Mouse (Mus musculus) heart, embryonic 15.5 days (tissue): ENCODE results near the gene Calhm6. TPM values are rescaled to one million over a fixed set of nuclear protein-coding genes. Genes with fewer than 3 reads are reported as not detected.
A peak's percentile ranks its signal among the peaks of the same experiment; 100 is the strongest.

Experiments used
- ATAC-seq: fragments of 200-750 bp; cut with Nextera tagmentation; replicated peaks from 2 replicates; pipeline ENCODE4 v1.8.0; 2017; ENCODE audit warnings: low read depth, moderate TSS enrichment; ENCODE audit not compliant: insufficient number of reproducible peaks, insufficient read depth, low FRiP score
- H3K27ac ChIP-seq: fragments of 300-500 bp; sonication (generic); 2 replicates; pipeline ENCODE4 v1.5.1; 2015; ENCODE audit warnings: mild to moderate bottlenecking, inconsistent platforms
- H3K27me3 ChIP-seq: fragments of 300-500 bp; sonication (generic); 2 replicates; pipeline ENCODE4 v1.6.1; 2015; ENCODE audit warnings: inconsistent platforms
- H3K36me3 ChIP-seq: fragments of 300-500 bp; sonication (generic); 2 replicates; pipeline ENCODE4 v1.6.1; 2015; ENCODE audit warnings: mild to moderate bottlenecking, inconsistent platforms
- H3K4me1 ChIP-seq: fragments of 300-500 bp; sonication (generic); replicated peaks from 2 replicates; pipeline ENCODE4 v1.6.1; 2015; ENCODE audit warnings: inconsistent platforms
- H3K4me2 ChIP-seq: fragments of 300-500 bp; sonication (generic); 2 replicates; pipeline ENCODE4 v1.6.1; 2015; ENCODE audit warnings: inconsistent platforms, mild to moderate bottlenecking, moderate library complexity
- H3K4me3 ChIP-seq: fragments of 300-500 bp; sonication (generic); 2 replicates; pipeline ENCODE4 v1.5.1; 2015; ENCODE audit warnings: mild to moderate bottlenecking, inconsistent platforms
- H3K9ac ChIP-seq: fragments of 300-500 bp; sonication (generic); 2 replicates; pipeline ENCODE4 v1.6.1; 2015; ENCODE audit warnings: mild to moderate bottlenecking, inconsistent platforms
- H3K9me3 ChIP-seq: fragments of 300-500 bp; sonication (generic); replicated peaks from 2 replicates; pipeline ENCODE4 v1.6.1; 2016; ENCODE audit warnings: inconsistent platforms
- WGBS: fragments of 180-500 bp; shearing (Covaris S2); methylation state at CpG from one replicate; pipeline ENCODE4 v1.1.7; 2015; ENCODE audit warnings: mixed read lengths; 5-methylcytosine and 5-hydroxymethylcytosine counted together
- polyA plus RNA-seq: library from polyadenylated mRNA; unstranded; fragments of >200 nt; fragmentation: Nextera tagmentation; extraction: Ambion mirVana; gene quantifications from 2 replicates; pipeline ENCODE4 v1.2.1, GENCODE M21; 2015

Gene Calhm6
- polyA plus RNA-seq, result 0.78 and 0.89 TPM in 2 replicates

DNA sequence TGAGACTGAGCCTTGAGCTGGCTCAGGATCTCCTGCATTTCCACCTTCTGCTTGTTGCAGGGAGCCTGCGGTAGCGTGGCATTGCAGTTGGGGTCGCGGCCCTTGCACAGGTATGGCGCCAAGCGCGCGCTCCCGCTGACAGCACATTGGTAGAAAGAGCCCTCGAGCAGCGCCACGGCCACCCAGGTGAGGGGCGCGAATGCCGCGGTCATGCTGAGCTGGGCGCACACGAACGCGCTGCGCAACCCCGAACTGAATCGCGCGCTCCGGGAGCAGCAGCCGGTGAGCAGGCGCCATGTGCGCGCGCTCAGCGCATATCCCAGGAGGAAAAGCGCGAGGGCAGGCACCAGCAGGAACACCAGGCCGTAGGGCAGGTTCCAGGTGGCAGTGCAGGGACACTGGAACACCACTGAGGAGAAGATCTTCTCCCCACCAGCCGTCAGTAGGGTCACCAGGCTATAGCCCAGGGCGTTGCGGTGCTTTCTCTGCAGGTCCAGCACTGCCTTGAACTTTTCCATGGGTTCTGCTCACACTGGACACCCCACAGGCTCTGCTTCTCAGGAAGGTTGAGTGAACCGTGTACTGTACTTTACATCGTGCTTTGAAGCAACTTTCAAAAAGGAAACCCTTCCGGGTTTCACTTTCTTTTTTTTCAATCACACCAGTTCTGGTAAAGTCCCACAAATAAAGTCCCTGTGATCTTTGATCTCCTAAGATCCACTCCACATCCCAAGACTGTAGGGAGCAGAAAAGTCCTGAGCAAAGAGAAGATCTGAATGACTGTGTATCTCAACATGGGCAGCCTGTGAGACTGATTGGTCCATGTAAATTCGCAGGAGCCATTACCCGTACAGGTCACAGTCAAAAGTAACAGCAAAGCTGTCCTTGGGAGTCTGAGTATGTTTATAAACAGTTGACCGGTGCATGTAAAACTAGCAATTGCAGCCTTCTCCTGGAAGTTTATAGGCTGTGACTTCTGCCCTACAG is at the start of gene Calhm6:
Gene Calhm6 (minus strand): TSS at position 593 of the 987 bp plus-strand sequence.
- Histone ChIP-seq H3K36me3 (no peaks in the 10 kb centered on the region), H3K27me3 (no peaks in the 10 kb centered on the region), H3K4me1 (peaks cover 3% of the 10 kb centered on the region; the same call in 1 of the 2 replicates), H3K9ac (peak within 1 kb of the TSS; percentile 47), H3K4me3 (peak within 1 kb of the TSS; percentile 61), H3K4me2 (peak within 1 kb of the TSS; percentile 91), H3K27ac (no peak within 1 kb of the TSS), H3K9me3 (no peaks in the 10 kb centered on the region)
- WGBS, result 15% methylated on average over 44 of the region's 44 CpGs
- ATAC-seq, result no peak; the same call in 1 of the 2 replicates

DNA sequence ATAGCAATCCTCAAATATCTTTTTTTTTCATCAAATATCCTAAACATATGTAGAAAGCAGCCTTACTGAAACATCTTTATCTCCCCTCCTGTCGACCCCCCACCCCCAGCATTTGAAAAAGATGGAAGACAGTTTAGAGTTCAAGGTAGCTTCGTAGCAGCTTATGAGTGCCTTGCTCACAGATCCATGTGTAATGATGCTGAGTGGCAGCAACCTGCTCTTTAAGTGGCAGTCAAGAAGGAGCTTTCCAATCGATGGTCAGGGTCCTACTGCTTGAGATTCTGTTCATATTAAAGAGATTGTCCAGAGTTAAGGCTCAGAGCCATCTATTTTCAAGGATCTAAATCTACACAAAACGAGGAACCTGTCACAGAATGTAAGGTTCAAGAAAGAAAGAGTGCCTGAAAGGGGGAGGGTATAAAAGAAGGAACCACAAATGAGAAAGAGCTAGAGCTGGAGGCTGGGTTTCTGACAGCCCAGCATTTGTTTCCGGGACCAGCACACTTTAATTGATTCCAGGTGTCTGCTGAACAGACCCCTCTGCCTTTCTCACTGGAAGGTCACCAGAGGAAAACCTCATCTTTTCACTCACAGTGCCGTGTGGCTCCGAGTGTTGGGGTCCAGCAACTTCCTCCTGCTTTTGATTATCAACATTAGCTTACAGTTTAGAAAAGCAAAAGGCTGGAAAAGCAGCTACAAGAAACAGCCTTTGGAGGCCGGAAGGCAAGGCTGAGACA is 48.3 kb upstream of the Calhm6 start:
- Histone ChIP-seq H3K27me3 (no peaks in the 10 kb centered on the region), H3K4me1 (0 out of 2 replicates have a peak, but pooled peaks cover 3% of the 10 kb centered on the region), H3K4me3 (no peak overlapping the region), H3K9me3 (no peaks in the 10 kb centered on the region), H3K9ac (no peak overlapping the region), H3K27ac (no peak overlapping the region), H3K4me2 (no peak overlapping the region), H3K36me3 (no peaks in the 10 kb centered on the region)
- no peak for ATAC-seq
- 40% methylated on average over 8 of the region's 8 CpGs for WGBS

DNA sequence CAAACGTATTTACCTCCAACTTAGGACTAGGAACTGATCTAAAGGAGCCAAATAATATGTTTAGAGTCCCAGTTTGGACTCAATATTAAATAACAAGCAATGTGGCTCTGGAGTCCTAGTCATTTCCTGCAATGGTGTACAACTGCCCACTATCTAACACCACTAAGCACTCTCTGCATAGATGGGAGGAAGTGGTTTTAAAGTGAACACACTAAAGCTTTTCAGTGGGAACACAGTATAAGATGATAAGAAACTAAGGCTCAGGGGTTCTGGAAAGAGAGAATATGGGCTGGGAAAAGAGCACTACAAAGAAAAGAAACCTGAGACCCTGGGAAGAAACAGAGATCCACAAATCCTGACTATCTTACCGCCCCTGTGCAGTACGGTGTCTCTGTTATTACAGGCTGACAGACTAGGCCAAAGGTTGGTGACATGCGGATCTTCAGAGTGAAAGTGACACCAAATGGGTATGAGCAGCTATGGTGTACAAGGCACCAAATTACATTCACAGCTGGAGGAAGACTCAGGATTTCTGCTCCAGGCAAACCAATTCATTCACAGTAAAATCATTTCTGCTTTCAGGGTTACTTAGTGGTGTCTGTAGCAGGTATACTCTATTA is 45.0 kb upstream of the Calhm6 start:
- H3K36me3 ChIP-seq, result no peaks in the 10 kb centered on the region
- ATAC-seq, result no peak; the same call in 1 of the 2 replicates
- H3K4me2 ChIP-seq, result no peak overlapping the region
- 65% methylated on average over 4 of the region's 4 CpGs for WGBS
- H3K4me1 ChIP-seq, result 0 out of 2 replicates have a peak, but pooled peaks cover 3% of the 10 kb centered on the region
- no peak overlapping the region for H3K4me3 ChIP-seq
- no peak overlapping the region for H3K9ac ChIP-seq
- no peaks in the 10 kb centered on the region for H3K27me3 ChIP-seq
- H3K9me3 ChIP-seq, result no peaks in the 10 kb centered on the region
- no peak overlapping the region for H3K27ac ChIP-seq

DNA sequence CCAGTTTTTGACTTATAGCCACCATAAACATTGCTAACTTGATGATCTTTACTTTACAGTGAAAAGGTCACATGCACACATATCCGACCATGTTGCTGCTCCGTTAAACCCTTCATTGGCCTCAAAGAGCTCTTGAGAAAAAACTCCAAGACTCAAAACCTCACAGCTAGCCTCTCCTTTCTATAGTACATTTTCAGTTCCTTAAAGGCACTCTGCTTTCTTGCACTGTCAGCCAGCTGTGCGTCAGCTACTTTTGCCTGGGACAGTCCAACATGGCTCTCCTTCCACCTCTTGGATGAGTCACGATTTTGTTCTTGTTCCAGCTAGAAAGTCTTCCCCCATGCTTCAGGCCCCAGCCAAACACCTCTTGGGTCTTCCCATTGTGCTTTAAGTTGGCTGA is 43.9 kb upstream of the Calhm6 start:
- Histone ChIP-seq H3K4me1 (0 out of 2 replicates have a peak, but pooled peaks cover 3% of the 10 kb centered on the region), H3K4me3 (no peak overlapping the region), H3K36me3 (no peaks in the 10 kb centered on the region), H3K9ac (no peak overlapping the region), H3K27ac (no peak overlapping the region), H3K9me3 (no peaks in the 10 kb centered on the region), H3K4me2 (no peak overlapping the region), H3K27me3 (no peaks in the 10 kb centered on the region)
- no peak for ATAC-seq
- WGBS, result 69% methylated on average over 4 of the region's 4 CpGs

DNA sequence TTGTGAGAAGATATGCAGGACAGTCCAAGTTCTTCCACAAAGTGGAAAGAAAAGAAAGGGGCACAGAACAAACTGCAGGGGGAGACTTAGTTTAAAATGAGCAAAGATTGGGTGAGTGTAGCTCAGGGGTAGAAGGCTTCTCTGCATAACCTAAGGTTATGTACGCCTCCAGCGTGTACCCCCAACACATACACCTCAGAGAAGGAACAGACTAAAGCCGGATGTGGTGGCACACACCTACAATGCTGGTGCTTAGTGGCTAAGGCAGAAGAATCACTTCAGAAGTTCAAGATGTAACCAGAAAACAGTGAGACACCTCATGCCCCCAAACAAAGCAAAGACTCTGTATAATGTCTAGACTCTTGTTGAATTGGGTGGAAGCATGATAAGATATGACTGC is 43.4 kb upstream of the Calhm6 start:
- Histone ChIP-seq H3K27ac (no peak overlapping the region), H3K4me1 (0 out of 2 replicates have a peak, but pooled peaks cover 3% of the 10 kb centered on the region), H3K27me3 (no peaks in the 10 kb centered on the region), H3K4me3 (no peak overlapping the region), H3K9me3 (no peaks in the 10 kb centered on the region), H3K4me2 (no peak overlapping the region), H3K36me3 (no peaks in the 10 kb centered on the region), H3K9ac (no peak overlapping the region)
- 81% methylated on average over 3 of the region's 3 CpGs for WGBS
- 0 out of 2 replicates have a peak, but pooled peaks have one; percentile 47 for ATAC-seq

DNA sequence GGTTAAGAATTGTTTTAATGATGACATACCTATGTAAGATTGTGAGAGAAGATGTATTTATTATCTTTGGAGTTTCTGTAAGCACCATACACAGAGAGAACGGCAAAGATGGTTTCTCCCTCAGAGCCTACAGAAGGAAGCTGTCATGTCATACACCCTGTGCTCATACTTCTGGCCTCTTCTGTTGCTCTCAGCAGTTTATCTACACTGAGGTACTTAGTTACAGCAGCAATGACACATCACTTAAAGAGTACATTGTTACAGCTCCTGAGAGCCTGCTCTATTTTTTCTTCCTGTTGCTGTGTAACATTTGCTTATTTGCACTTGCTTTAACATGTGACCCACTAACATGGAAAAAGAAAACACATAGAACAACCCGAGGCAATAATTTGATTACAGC is 39.2 kb upstream of the Calhm6 start:
- Histone ChIP-seq H3K4me3 (no peak overlapping the region), H3K9me3 (no peaks in the 10 kb centered on the region), H3K27me3 (no peaks in the 10 kb centered on the region), H3K36me3 (0 out of 2 replicates have a peak, but pooled peaks cover 4% of the 10 kb centered on the region), H3K4me2 (no peak overlapping the region), H3K27ac (no peak overlapping the region), H3K4me1 (no peaks in the 10 kb centered on the region), H3K9ac (no peak overlapping the region)
- peak; percentile 64; the same call in 1 of the 2 replicates for ATAC-seq
- WGBS, result 31% methylated on average over 2 of the region's 2 CpGs

DNA sequence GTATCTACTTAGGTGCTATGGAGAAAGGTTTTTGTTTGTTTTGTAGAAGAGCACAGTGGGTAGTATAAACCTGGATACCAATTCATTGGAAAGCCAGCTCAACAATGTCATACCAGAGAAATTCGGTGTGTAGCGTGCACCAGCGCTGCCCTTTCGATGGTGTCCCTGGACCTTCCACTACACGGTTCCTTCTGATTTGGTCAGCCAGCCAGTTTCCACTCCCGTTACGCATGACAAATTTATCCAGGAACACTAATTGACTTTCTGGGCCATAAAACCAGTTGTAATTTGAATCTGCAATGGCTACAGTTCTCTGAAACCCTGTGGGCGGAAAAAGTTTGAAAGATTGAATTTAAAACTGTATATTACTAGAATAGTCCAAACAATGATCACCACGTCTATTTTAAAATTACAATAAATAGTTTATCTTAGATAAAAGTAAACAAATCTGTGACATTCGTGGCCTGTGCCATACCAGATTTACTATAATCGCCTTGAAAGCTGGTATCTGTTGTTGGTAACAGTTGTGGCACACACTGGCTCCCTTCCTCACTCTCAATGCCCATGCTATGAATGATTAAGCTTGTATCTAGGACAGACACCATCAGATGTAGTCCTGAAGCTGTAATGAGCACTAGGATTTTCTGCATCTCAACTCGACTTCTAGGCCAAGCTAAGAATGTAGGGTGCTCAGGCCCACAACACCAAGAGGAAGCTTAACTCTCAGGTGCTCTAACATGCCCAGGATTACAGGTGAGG is 28.2 kb upstream of the Calhm6 start:
- Histone ChIP-seq H3K9ac (no peak overlapping the region), H3K27me3 (no peaks in the 10 kb centered on the region), H3K27ac (no peak overlapping the region), H3K4me1 (no peaks in the 10 kb centered on the region), H3K4me3 (no peak overlapping the region), H3K36me3 (no peaks in the 10 kb centered on the region), H3K4me2 (no peak overlapping the region), H3K9me3 (no peaks in the 10 kb centered on the region)
- ATAC-seq, result no peak
- WGBS, result 89% methylated on average over 12 of the region's 12 CpGs

DNA sequence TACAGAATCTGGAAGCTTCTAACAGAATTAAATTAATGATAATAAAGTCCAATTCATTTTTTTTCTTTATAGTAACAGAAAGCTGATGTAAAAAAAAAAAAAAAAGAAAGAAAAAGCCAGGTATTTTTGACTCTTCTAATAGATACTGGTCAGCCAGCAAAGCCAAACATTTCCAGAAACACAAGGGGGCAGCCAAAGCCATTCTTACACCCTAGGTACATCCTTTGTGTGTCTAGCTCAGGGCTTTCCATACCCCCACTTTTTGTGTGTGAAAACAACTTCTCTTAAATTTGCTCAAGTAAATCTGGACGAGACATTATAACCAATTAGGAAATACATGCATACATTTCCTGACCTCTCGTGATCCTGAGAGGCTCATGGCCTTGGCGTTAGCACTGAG is 24.0 kb upstream of the Calhm6 start:
- 82% methylated on average over 3 of the region's 3 CpGs for WGBS

DNA sequence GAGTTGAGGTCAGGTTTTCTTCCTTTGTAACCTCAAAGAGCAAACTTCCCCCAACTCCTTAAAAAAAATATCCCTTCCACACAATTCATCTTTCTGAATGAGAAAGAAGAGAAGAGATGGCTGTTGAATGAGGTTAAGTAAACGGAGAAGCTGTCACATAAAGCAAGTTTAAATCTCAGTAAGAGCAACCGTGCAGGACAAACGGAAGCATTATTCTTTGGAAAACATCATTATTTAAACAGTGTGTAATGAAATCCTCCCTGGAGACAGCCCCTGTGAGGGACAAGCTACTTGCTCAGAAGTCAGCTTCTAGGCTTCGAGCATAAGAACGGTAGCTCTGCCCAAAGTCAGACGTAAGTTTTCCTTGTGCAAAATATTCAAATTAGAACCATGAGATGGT is 22.7 kb upstream of the Calhm6 start:
- WGBS, result 61% methylated on average over 6 of the region's 6 CpGs
- H3K4me3 ChIP-seq, result no peak overlapping the region
- no peak overlapping the region for H3K4me2 ChIP-seq
- H3K9ac ChIP-seq, result no peak overlapping the region
- H3K27me3 ChIP-seq, result no peaks in the 10 kb centered on the region
- no peaks in the 10 kb centered on the region for H3K4me1 ChIP-seq
- ATAC-seq, result no peak
- no peaks in the 10 kb centered on the region for H3K9me3 ChIP-seq
- no peak overlapping the region for H3K27ac ChIP-seq
- H3K36me3 ChIP-seq, result no peaks in the 10 kb centered on the region

More for the DNA sequence above, 24.0 kb upstream of the Calhm6 start:
- no peaks in the 10 kb centered on the region for H3K9me3 ChIP-seq
- no peaks in the 10 kb centered on the region for H3K4me1 ChIP-seq
- no peak overlapping the region for H3K4me3 ChIP-seq
- H3K4me2 ChIP-seq, result no peak overlapping the region
- no peak overlapping the region for H3K27ac ChIP-seq
- no peaks in the 10 kb centered on the region for H3K36me3 ChIP-seq
- ATAC-seq, result no peak
- H3K9ac ChIP-seq, result no peak overlapping the region
- H3K27me3 ChIP-seq, result no peaks in the 10 kb centered on the region

DNA sequence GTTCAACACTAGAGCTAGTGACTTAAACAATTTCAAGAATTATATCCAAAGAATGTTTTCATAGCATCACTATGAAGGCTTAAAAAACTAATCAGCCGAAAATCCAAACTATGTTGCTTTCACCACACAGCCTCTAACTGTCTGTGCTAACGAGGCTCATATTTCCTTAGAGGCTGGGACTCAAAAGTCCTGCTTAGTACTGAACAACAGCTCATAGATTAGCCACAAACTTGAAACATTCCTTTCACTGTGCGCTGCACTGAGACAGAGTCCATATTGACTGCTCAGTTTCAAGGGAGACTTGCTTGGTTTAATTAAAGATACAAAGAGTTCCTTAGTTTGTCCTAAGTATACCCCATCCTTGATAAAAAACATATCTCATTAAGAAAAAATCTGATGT is 22.0 kb upstream of the Calhm6 start:
- no peaks in the 10 kb centered on the region for H3K36me3 ChIP-seq
- no peak overlapping the region for H3K9ac ChIP-seq
- H3K4me1 ChIP-seq, result no peaks in the 10 kb centered on the region
- no peak overlapping the region for H3K27ac ChIP-seq
- no peaks in the 10 kb centered on the region for H3K9me3 ChIP-seq
- H3K4me3 ChIP-seq, result no peak overlapping the region
- H3K4me2 ChIP-seq, result no peak overlapping the region
- WGBS, result 60% methylated on average over 3 of the region's 3 CpGs
- ATAC-seq, result no peak
- no peaks in the 10 kb centered on the region for H3K27me3 ChIP-seq
